In the genomic region with DNA sequence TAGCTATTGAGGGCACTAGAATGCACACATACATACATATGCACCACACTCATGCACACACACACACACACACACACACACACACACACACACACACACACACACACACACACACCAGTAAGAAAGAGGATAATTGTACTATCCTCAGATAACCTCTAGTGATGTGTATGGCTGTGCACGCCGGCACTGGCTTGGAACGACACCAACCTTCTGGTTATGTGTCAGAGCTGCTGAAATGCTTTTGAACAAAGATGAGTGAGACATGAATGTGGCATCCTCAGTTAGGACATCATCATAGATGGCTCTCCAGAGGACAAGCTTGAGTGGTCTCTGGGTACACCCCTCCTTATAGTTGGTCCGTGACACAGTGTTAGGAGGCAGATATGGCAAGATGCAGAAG, we compare ENCODE assay signal across 7 mouse cellular contexts.
"Had no signal": no experiment of that assay in that cellular context is flagged by ENCODE, and none has a peak within 500 bp of the region (broad histone marks: within the 10 kb centered on the region; RNA-seq: fewer than 3 reads in every experiment).

No protein-coding gene starts in this region.

- DNase-seq: kidney, adult 11 months; kidney, adult 9 months; kidney, postnatal 36 days; liver, embryonic 13.5 days; liver, postnatal 0 days; lung, postnatal 36 days; right cerebral cortex, adult 18-20 months had no signal
